In genomic region chr15:100615825-100616220, GRCm38 (mm10) we compare ENCODE assay signal across 8 mouse cellular contexts. TPM values are rescaled to one million over a fixed set of nuclear protein-coding genes. Genes with fewer than 3 reads are reported as not detected.
DNase-seq lines count a peak whose midpoint lies in the region; ATAC-seq and TF ChIP-seq lines count a peak whose summit lies in the region.

No protein-coding gene starts in this region.

- H3K36me3 ChIP-seq in C2C12 (ENCODE audit: control insufficient read depth, insufficient read depth): peaks cover 43% of the 10 kb centered on the region
- peaks cover 31% of the 10 kb centered on the region for H3K36me3 ChIP-seq in embryonic facial prominence, embryonic 15.5 days

- H3K4me2 ChIP-seq in embryonic facial prominence, embryonic 15.5 days (replicated peaks): peak overlapping the region; percentile 82

- peak overlapping the region; percentile 100 for H3K4me3 ChIP-seq in C2C12 (ENCODE audit: insufficient read depth, poor library complexity, severe bottlenecking)
- H3K4me3 ChIP-seq in bone marrow macrophage, adult 2 months (ENCODE audit: insufficient read depth, low read length): peak overlapping the region; percentile 90
- peak overlapping the region; percentile 97 for H3K4me3 ChIP-seq in embryonic facial prominence, embryonic 15.5 days (replicated peaks)

- H3K27me3 ChIP-seq in C2C12 (ENCODE audit: control insufficient read depth, insufficient read depth, insufficient read length): no peaks in the 10 kb centered on the region
- no peaks in the 10 kb centered on the region for H3K27me3 ChIP-seq in embryonic facial prominence, embryonic 15.5 days

- H3ac ChIP-seq in C2C12 (ENCODE audit: control insufficient read depth, insufficient read length, low read depth): peak overlapping the region; percentile 52

- TF ChIP-seq POLR2A in bone marrow macrophage, adult 2 months (IDR thresholded peaks at IDR 0.05; ENCODE audit: borderline replicate concordance, low read depth, low read length): no peak

- no peaks in the 10 kb centered on the region for H3K9me3 ChIP-seq in embryonic facial prominence, embryonic 15.5 days (replicated peaks)

- H3K79me2 ChIP-seq in C2C12 (ENCODE audit: control insufficient read depth, insufficient read depth): peaks cover 21% of the 10 kb centered on the region

- H3K79me3 ChIP-seq in C2C12 (ENCODE audit: low read depth): peaks cover 15% of the 10 kb centered on the region

- H3K27ac ChIP-seq in bone marrow macrophage, adult 2 months (ENCODE audit: insufficient read depth, low read depth, low read length): peak overlapping the region; percentile 89
- peak overlapping the region; percentile 99 for H3K27ac ChIP-seq in embryonic facial prominence, embryonic 15.5 days (replicated peaks)

- peaks cover 23% of the 10 kb centered on the region for H3K4me1 ChIP-seq in bone marrow macrophage, adult 2 months (ENCODE audit: control insufficient read depth, insufficient read depth, low read length)
- H3K4me1 ChIP-seq in embryonic facial prominence, embryonic 15.5 days: peaks cover 23% of the 10 kb centered on the region

- no peak for TF ChIP-seq CTCF in C2C12 (IDR thresholded peaks at IDR 0.05; ENCODE audit: control insufficient read depth, insufficient read depth, insufficient read length)
- no peak for TF ChIP-seq CTCF in bone marrow macrophage, adult 2 months (IDR thresholded peaks at IDR 0.05; ENCODE audit: low read depth, low read length)

- under 1% methylated on average over 41 of the region's 43 CpGs for WGBS in embryonic facial prominence, embryonic 15.5 days

- DNase-seq in heart, adult 9 months (ENCODE audit: low spot score in 2 of 2): peak; percentile 90
- DNase-seq in kidney, adult 9 months: peak; percentile 88
- DNase-seq in liver: peak; percentile 94
- DNase-seq in spleen, postnatal 36 days (ENCODE audit: low spot score in 2 of 2): peak; percentile 80 to 84

- H3K9ac ChIP-seq in embryonic facial prominence, embryonic 15.5 days: peak overlapping the region; percentile 84

- ATAC-seq in embryonic facial prominence, embryonic 15.5 days (ENCODE audit: insufficient number of reproducible peaks, low FRiP score, low TSS enrichment, low read depth): peak; percentile 84
- ATAC-seq in monocyte, adult 5-6 weeks (replicated peaks; ENCODE audit: insufficient number of reproducible peaks, low FRiP score, low TSS enrichment, poor library complexity, severe bottlenecking): peak; percentile 24; the same call in 1 of the 2 replicates

TF ChIP-seq in C2C12, 6 proteins besides CTCF, POLR2A, EP300 and RAD21:
- TF ChIP-seq MAX (IDR thresholded peaks at IDR 0.05) (peak; percentile 20), FOSL1 (IDR thresholded peaks at IDR 0.05; ENCODE audit: insufficient read depth, low read length, poor library complexity, severe bottlenecking) (no peak)

RNA-seq across cellular contexts. Expression of gene Dazap2, which starts 0.7 kb away (rescaled TPM):
- polyA plus RNA-seq in C2C12 (2012; fragmentation: generic; extraction: Trizol): 142 TPM
- 466 and 503 TPM in 2 replicates for polyA plus RNA-seq in bone marrow macrophage, adult 2 months (2012; ENCODE audit: insufficient read depth, insufficient read length, missing spikeins)
- polyA plus RNA-seq in embryonic facial prominence, embryonic 15.5 days (2015; fragmentation: Nextera tagmentation; extraction: Ambion mirVana): 179 and 203 TPM in 2 replicates
- total RNA-seq in monocyte, adult 5-6 weeks (2017): 302 to 403 TPM (median 317 TPM) in 3 replicates

RNA-seq across cellular contexts. Expression of gene Pou6f1, which starts 16.0 kb away (rescaled TPM):
- polyA plus RNA-seq in C2C12 (2012; fragmentation: generic; extraction: Trizol): 5.5 TPM
- 23.4 and 27.0 TPM in 2 replicates for polyA plus RNA-seq in bone marrow macrophage, adult 2 months (2012; ENCODE audit: insufficient read depth, insufficient read length, missing spikeins)
- 12.3 and 13.8 TPM in 2 replicates for polyA plus RNA-seq in embryonic facial prominence, embryonic 15.5 days (2015; fragmentation: Nextera tagmentation; extraction: Ambion mirVana)
- total RNA-seq in monocyte, adult 5-6 weeks (2017): 5.8 to 17.7 TPM (median 16.6 TPM) in 3 replicates

RNA-seq across cellular contexts. Expression of gene Smagp, which starts 20.9 kb away (rescaled TPM):
- polyA plus RNA-seq in C2C12 (2012; fragmentation: generic; extraction: Trizol): 0.21 TPM
- 94.1 and 103 TPM in 2 replicates for polyA plus RNA-seq in bone marrow macrophage, adult 2 months (2012; ENCODE audit: insufficient read depth, insufficient read length, missing spikeins)
- 25.7 and 28.5 TPM in 2 replicates for polyA plus RNA-seq in embryonic facial prominence, embryonic 15.5 days (2015; fragmentation: Nextera tagmentation; extraction: Ambion mirVana)
- 9.8 to 17.2 TPM (median 15.0 TPM) in 3 replicates for total RNA-seq in monocyte, adult 5-6 weeks (2017)

RNA-seq across cellular contexts. Expression of gene Bin2, which starts 53.5 kb away (rescaled TPM):
- polyA plus RNA-seq in C2C12 (2012; fragmentation: generic; extraction: Trizol): not detected
- polyA plus RNA-seq in bone marrow macrophage, adult 2 months (2012; ENCODE audit: insufficient read depth, insufficient read length, missing spikeins): 132 and 135 TPM in 2 replicates
- 5.2 and 5.7 TPM in 2 replicates for polyA plus RNA-seq in embryonic facial prominence, embryonic 15.5 days (2015; fragmentation: Nextera tagmentation; extraction: Ambion mirVana)
- 579 to 859 TPM (median 610 TPM) in 3 replicates for total RNA-seq in monocyte, adult 5-6 weeks (2017)

Comparison
In these comparisons a context has a peak if more than half of its experiments do, and no peak if none do; other contexts are left out.
1. Peak in every context shown above with its lines: DNase-seq, ATAC-seq, H3K4me3 ChIP-seq and H3K27ac ChIP-seq.
2. RNA of gene Smagp, which starts 20.9 kb away (polyA plus RNA-seq): 94.1 to 103 TPM in bone marrow macrophage, adult 2 months and 25.7 to 28.5 TPM in embryonic facial prominence, embryonic 15.5 days; 0.21 TPM in C2C12 (single experiment); every median in the first group is over 10 times any median in the second.